Mouse (Mus musculus) lung, adult 2 months (tissue): ENCODE results near the gene Sec23a. TPM values are rescaled to one million over a fixed set of nuclear protein-coding genes. Genes with fewer than 3 reads are reported as not detected.
A peak's percentile ranks its signal among the peaks of the same experiment; 100 is the strongest.

ENCODE experiments used
- DNase-seq: peaks from one replicate; pipeline ENCODE4 v3.0.0; 2022
- H3K4me1 ChIP-seq: fragments of 200-500 bp; 2 replicates; pipeline ENCODE4 v1.6.1; 2011; ENCODE audit warnings: low read length; ENCODE audit not compliant: control insufficient read depth, insufficient read depth
- H3K4me3 ChIP-seq: fragments of 200-500 bp; replicated peaks from 2 replicates; pipeline ENCODE3; 2011; ENCODE audit warnings: low read depth, mild to moderate bottlenecking, control low read depth, low read length; ENCODE audit errors: extremely low read depth
- CTCF ChIP-seq: fragments of 200-500 bp; IDR thresholded peaks from 2 replicates; pipeline ENCODE4 v1.5.1; 2011; ENCODE audit warnings: mild to moderate bottlenecking, low read length, control low read depth; ENCODE audit not compliant: insufficient read depth
- POLR2A ChIP-seq: fragments of 200-500 bp; IDR thresholded peaks from 2 replicates; pipeline ENCODE4 v1.6.1; 2011; ENCODE audit warnings: low read depth, mild to moderate bottlenecking, control low read depth, low read length, borderline replicate concordance; ENCODE audit errors: extremely low read depth
- whole genome bisulfite sequencing: fragments of 180-500 bp; shearing (Covaris S2); methylation state at CpG from one replicate; pipeline ENCODE4 v1.1.7; 2018; 5-methylcytosine and 5-hydroxymethylcytosine counted together
- polyA plus RNA-seq: library from polyadenylated mRNA; depleted of rRNA; stranded (reverse); fragments of >200 nt; gene quantifications from 2 replicates; pipeline ENCODE4 v1.2.3, GENCODE M21; 2012

Gene Sec23a
- polyA plus RNA-seq, 1 experiment = 13.0 TPM

GRCm38 (mm10) chr12:59040851-59041250 is 29.0 kb upstream of the Sec23a start:
- Histone ChIP-seq H3K4me3 (no peak overlapping the region), H3K4me1 (peaks cover 2% of the 10 kb centered on the region; the same call in 1 of the 2 replicates)
- no peak for TF ChIP-seq POLR2A
- no peak for TF ChIP-seq CTCF
- WGBS = 21% methylated on average over 7 of the region's 7 CpGs
- no peak for DNase-seq

GRCm38 (mm10) chr12:59039971-59040844 is 28.4 kb upstream of the Sec23a start:
- peak; percentile 40 for DNase-seq
- 11% methylated on average over 23 of the region's 23 CpGs for WGBS
- TF ChIP-seq POLR2A (peak; percentile 78; the same call in 1 of the 2 replicates), CTCF (no peak)
- peaks cover 2% of the 10 kb centered on the region; the same call in 1 of the 2 replicates for H3K4me1 ChIP-seq
- peak overlapping the region; percentile 78 for H3K4me3 ChIP-seq

GRCm38 (mm10) chr12:59039162-59039970 is 27.5 kb upstream of the Sec23a start:
- WGBS = 69% methylated on average over 10 of the region's 10 CpGs
- Histone ChIP-seq H3K4me3 (no peak overlapping the region), H3K4me1 (peaks cover 2% of the 10 kb centered on the region; the same call in 1 of the 2 replicates)
- no peak for TF ChIP-seq CTCF
- no peak for DNase-seq

- WGBS = 68% methylated on average over 5 of the region's 5 CpGs
- no peaks in the 10 kb centered on the region for H3K4me1 ChIP-seq
- TF ChIP-seq CTCF (peak; percentile 24; the same call in 1 of the 2 replicates), POLR2A (no peak)
- no peak overlapping the region for H3K4me3 ChIP-seq
- DNase-seq = no peak
Observed at GRCm38 (mm10) chr12:59032101-59032500, 20.3 kb upstream of the Sec23a start.

GRCm38 (mm10) chr12:59021306-59021705 is 9.5 kb upstream of the Sec23a start:
- no peak for DNase-seq
- TF ChIP-seq CTCF (no peak), POLR2A (no peak)

GRCm38 (mm10) chr12:59019891-59020290 is 8.1 kb upstream of the Sec23a start:
- 86% methylated on average over 2 of the region's 2 CpGs for WGBS
- DNase-seq = no peak
- no peak for TF ChIP-seq POLR2A
- TF ChIP-seq CTCF = no peak
- Histone ChIP-seq H3K4me3 (no peak overlapping the region), H3K4me1 (no peaks in the 10 kb centered on the region)

More at GRCm38 (mm10) chr12:59021306-59021705, 9.5 kb upstream of the Sec23a start:
- 71% methylated on average over 4 of the region's 4 CpGs for WGBS
- H3K4me3 ChIP-seq = no peak overlapping the region
- no peaks in the 10 kb centered on the region for H3K4me1 ChIP-seq

- H3K4me1 ChIP-seq = no peaks in the 10 kb centered on the region
- no peak for DNase-seq
- no peak overlapping the region for H3K4me3 ChIP-seq
- WGBS = 75% methylated on average over 8 of the region's 8 CpGs
- TF ChIP-seq CTCF (no peak), POLR2A (no peak)
Observed at GRCm38 (mm10) chr12:59017970-59018369, 6.2 kb upstream of the Sec23a start.

- TF ChIP-seq CTCF = no peak
- peak; percentile 89; the same call in 1 of the 2 replicates for TF ChIP-seq POLR2A
- under 1% methylated on average over 28 of the region's 28 CpGs for WGBS
- peak; percentile 85 for DNase-seq
Observed at GRCm38 (mm10) chr12:59013234-59013633, 1.4 kb upstream of the Sec23a start, which contains the start of gene Gemin2. Gene Gemin2, plus strand, starts transcription at chr12:59013393.

GRCm38 (mm10) chr12:59012710-59013091 is 884 bp upstream of the Sec23a start:
- H3K4me3 ChIP-seq = peak overlapping the region; percentile 77
- TF ChIP-seq CTCF (no peak), POLR2A (no peak)
- no peaks in the 10 kb centered on the region; the same call in 1 of the 2 replicates for H3K4me1 ChIP-seq
- DNase-seq = no peak
- whole genome bisulfite sequencing = 1% methylated on average over 7 of the region's 7 CpGs

More at GRCm38 (mm10) chr12:59013234-59013633, 1.4 kb upstream of the Sec23a start, which contains the start of gene Gemin2:
- peak within 1 kb of the TSS; percentile 77 for H3K4me3 ChIP-seq
- no peaks in the 10 kb centered on the region; the same call in 1 of the 2 replicates for H3K4me1 ChIP-seq
